Mouse (Mus musculus): ENCODE data around the gene Gstt1. TPM values are rescaled to one million over a fixed set of nuclear protein-coding genes. Genes with fewer than 3 reads are reported as not detected.
A peak's percentile ranks its signal among the peaks of the same experiment; 100 is the strongest.

Gene Gstt1
- total and polyA plus RNA-seq, 2 experiments from 2014 or later = 19.2 to 21.3 TPM

GRCm38 (mm10) chr10:75829529-75830274, 31.3 kb upstream of the Gstt1 start:
- Histone ChIP-seq H3K36me3 (ENCODE audit: insufficient read depth) (no peaks in the 10 kb centered on the region), H3K27ac (ENCODE audit: low read depth, low read length) (no peak overlapping the region), H3K27me3 (ENCODE audit: insufficient read depth, low read length) (peaks cover 21% of the 10 kb centered on the region), H3K4me2 (ENCODE audit: low read depth) (no peak overlapping the region), H3K4me3 (ENCODE audit: low read depth, low read length) (no peak overlapping the region), H3K9me3 (ENCODE audit: low read length) (no peaks in the 10 kb centered on the region), H3K4me1 (ENCODE audit: insufficient read depth) (peaks cover 4% of the 10 kb centered on the region; the same call in 1 of the 2 replicates), H3K9ac (no peak overlapping the region)
- DNase-seq (no peak), ATAC-seq (no peak)
- WGBS = 88% methylated on average over 2 of the region's 2 CpGs
- no peak for TF ChIP-seq CTCF (IDR thresholded peaks at IDR 0.05; ENCODE audit: low read depth)

- H3K4me1 ChIP-seq (ENCODE audit: insufficient read depth) = no peaks in the 10 kb centered on the region
- H3K9ac ChIP-seq = no peak overlapping the region
- H3K4me3 ChIP-seq (ENCODE audit: low read depth, low read length) = no peak overlapping the region
- ATAC-seq (peak; percentile 66), DNase-seq (peak; percentile 60)
- no peak overlapping the region for H3K27ac ChIP-seq (ENCODE audit: low read depth, low read length)
- no peaks in the 10 kb centered on the region for H3K36me3 ChIP-seq (ENCODE audit: insufficient read depth)
- no peak for TF ChIP-seq CTCF (IDR thresholded peaks at IDR 0.05; ENCODE audit: low read depth)
- no peaks in the 10 kb centered on the region for H3K9me3 ChIP-seq (ENCODE audit: low read length)
- H3K4me2 ChIP-seq (ENCODE audit: low read depth) = no peak overlapping the region
- peaks cover 11% of the 10 kb centered on the region; the same call in 1 of the 2 replicates for H3K27me3 ChIP-seq (ENCODE audit: insufficient read depth, low read length)
Measured at GRCm38 (mm10) chr10:75828500-75828931, 30.1 kb upstream of the Gstt1 start.

GRCm38 (mm10) chr10:75827668-75828360, 29.4 kb upstream of the Gstt1 start:
- Histone ChIP-seq H3K4me3 (ENCODE audit: low read depth, low read length) (no peak overlapping the region), H3K27me3 (ENCODE audit: insufficient read depth, low read length) (peaks cover 6% of the 10 kb centered on the region; the same call in 1 of the 2 replicates), H3K4me1 (ENCODE audit: insufficient read depth) (no peaks in the 10 kb centered on the region), H3K4me2 (ENCODE audit: low read depth) (no peak overlapping the region), H3K9me3 (ENCODE audit: low read length) (no peaks in the 10 kb centered on the region), H3K9ac (no peak overlapping the region), H3K27ac (ENCODE audit: low read depth, low read length) (no peak overlapping the region), H3K36me3 (ENCODE audit: insufficient read depth) (no peaks in the 10 kb centered on the region)
- 91% methylated on average over 4 of the region's 4 CpGs for WGBS
- no peak for DNase-seq
- no peak for TF ChIP-seq CTCF (IDR thresholded peaks at IDR 0.05; ENCODE audit: low read depth)
- no peak for ATAC-seq

GRCm38 (mm10) chr10:75824530-75824929, 26.1 kb upstream of the Gstt1 start:
- no peak overlapping the region for H3K4me3 ChIP-seq (ENCODE audit: low read depth, low read length)
- ATAC-seq = no peak
- no peak overlapping the region for H3K9ac ChIP-seq
- no peak overlapping the region for H3K4me2 ChIP-seq (ENCODE audit: low read depth)
- H3K27ac ChIP-seq (ENCODE audit: low read depth, low read length) = no peak overlapping the region
- no peaks in the 10 kb centered on the region for H3K27me3 ChIP-seq (ENCODE audit: insufficient read depth, low read length)
- 88% methylated on average over 4 of the region's 4 CpGs for WGBS
- no peaks in the 10 kb centered on the region for H3K36me3 ChIP-seq (ENCODE audit: insufficient read depth)
- no peak for TF ChIP-seq CTCF (IDR thresholded peaks at IDR 0.05; ENCODE audit: low read depth)
- H3K9me3 ChIP-seq (ENCODE audit: low read length) = no peaks in the 10 kb centered on the region
- no peaks in the 10 kb centered on the region for H3K4me1 ChIP-seq (ENCODE audit: insufficient read depth)
- DNase-seq = no peak

GRCm38 (mm10) chr10:75823782-75824181, 25.4 kb upstream of the Gstt1 start:
- no peak for TF ChIP-seq CTCF (IDR thresholded peaks at IDR 0.05; ENCODE audit: low read depth)
- ATAC-seq = no peak
- Histone ChIP-seq H3K4me1 (ENCODE audit: insufficient read depth) (no peaks in the 10 kb centered on the region), H3K4me2 (ENCODE audit: low read depth) (no peak overlapping the region), H3K9me3 (ENCODE audit: low read length) (no peaks in the 10 kb centered on the region), H3K36me3 (ENCODE audit: insufficient read depth) (no peaks in the 10 kb centered on the region), H3K27me3 (ENCODE audit: insufficient read depth, low read length) (no peaks in the 10 kb centered on the region), H3K27ac (ENCODE audit: low read depth, low read length) (no peak overlapping the region), H3K4me3 (ENCODE audit: low read depth, low read length) (no peak overlapping the region), H3K9ac (no peak overlapping the region)
- no peak for DNase-seq
- WGBS = 87% methylated on average over 1 of the region's 1 CpGs

GRCm38 (mm10) chr10:75822443-75822842, 24.1 kb upstream of the Gstt1 start, which contains the start of gene Gstt4:
Gene Gstt4 (minus strand): TSS chr10:75822543.
- Histone ChIP-seq H3K4me1 (ENCODE audit: insufficient read depth) (no peaks in the 10 kb centered on the region), H3K27me3 (ENCODE audit: insufficient read depth, low read length) (no peaks in the 10 kb centered on the region), H3K36me3 (ENCODE audit: insufficient read depth) (no peaks in the 10 kb centered on the region), H3K4me2 (ENCODE audit: low read depth) (no peak within 1 kb of the TSS), H3K9me3 (ENCODE audit: low read length) (no peaks in the 10 kb centered on the region), H3K4me3 (ENCODE audit: low read depth, low read length) (no peak within 1 kb of the TSS), H3K27ac (ENCODE audit: low read depth, low read length) (no peak within 1 kb of the TSS), H3K9ac (no peak within 1 kb of the TSS)
- DNase-seq = no peak
- ATAC-seq = no peak
- no peak for TF ChIP-seq CTCF (IDR thresholded peaks at IDR 0.05; ENCODE audit: low read depth)
- 100% methylated on average over 2 of the region's 2 CpGs for WGBS

- ATAC-seq (no peak), DNase-seq (no peak)
- no peak overlapping the region for H3K4me3 ChIP-seq (ENCODE audit: low read depth, low read length)
- no peaks in the 10 kb centered on the region for H3K9me3 ChIP-seq (ENCODE audit: low read length)
- H3K27me3 ChIP-seq (ENCODE audit: insufficient read depth, low read length) = no peaks in the 10 kb centered on the region
- no peak overlapping the region for H3K9ac ChIP-seq
- H3K27ac ChIP-seq (ENCODE audit: low read depth, low read length) = no peak overlapping the region
- TF ChIP-seq CTCF (IDR thresholded peaks at IDR 0.05; ENCODE audit: low read depth) = no peak
- H3K4me1 ChIP-seq (ENCODE audit: insufficient read depth) = no peaks in the 10 kb centered on the region
- 83% methylated on average over 5 of the region's 5 CpGs for WGBS
- no peaks in the 10 kb centered on the region for H3K36me3 ChIP-seq (ENCODE audit: insufficient read depth)
- H3K4me2 ChIP-seq (ENCODE audit: low read depth) = no peak overlapping the region
Measured at GRCm38 (mm10) chr10:75819882-75820281, 21.5 kb upstream of the Gstt1 start.

Measured in forebrain, postnatal 0 days (tissue).